Mouse (Mus musculus) embryonic facial prominence, embryonic 12.5 days (tissue): ENCODE results near the gene Ttc3. TPM values are rescaled to one million over a fixed set of nuclear protein-coding genes. Genes with fewer than 3 reads are reported as not detected.

Source experiments
- ATAC-seq: fragments of 200-750 bp; cut with Nextera tagmentation; 2 replicates; pipeline ENCODE4 v1.8.0; 2017; ENCODE audit not compliant: insufficient number of reproducible peaks, insufficient read depth, low FRiP score, low TSS enrichment
- H3K27ac ChIP-seq: fragments of 300-500 bp; sonication (generic); 2 replicates; pipeline ENCODE4 v1.5.1; 2016; ENCODE audit warnings: mild to moderate bottlenecking
- H3K27me3 ChIP-seq: fragments of 300-500 bp; sonication (generic); 2 replicates; pipeline ENCODE4 v1.6.1; 2016; ENCODE audit warnings: mild to moderate bottlenecking, moderate library complexity
- H3K36me3 ChIP-seq: fragments of 300-500 bp; sonication (generic); 2 replicates; pipeline ENCODE4 v1.6.1; 2016; ENCODE audit warnings: mild to moderate bottlenecking
- H3K4me1 ChIP-seq: fragments of 300-500 bp; sonication (generic); 2 replicates; pipeline ENCODE4 v1.6.1; 2016
- H3K4me2 ChIP-seq: fragments of 300-500 bp; sonication (generic); replicated peaks from 2 replicates; pipeline ENCODE4 v1.6.1; 2016; ENCODE audit warnings: mild to moderate bottlenecking, moderate library complexity
- H3K4me3 ChIP-seq: fragments of 300-500 bp; sonication (generic); 2 replicates; pipeline ENCODE4 v1.5.1; 2016; ENCODE audit warnings: mild to moderate bottlenecking
- H3K9ac ChIP-seq: fragments of 300-500 bp; sonication (generic); 2 replicates; pipeline ENCODE4 v1.6.1; 2016; ENCODE audit warnings: mild to moderate bottlenecking, moderate library complexity
- H3K9me3 ChIP-seq: fragments of 300-500 bp; sonication (generic); 2 replicates; pipeline ENCODE4 v1.6.1; 2016; ENCODE audit warnings: mild to moderate bottlenecking, moderate library complexity
- WGBS: fragments of 180-500 bp; shearing (Covaris S2); methylation state at CpG from one replicate; pipeline ENCODE4 v1.1.7; 2016; 5-methylcytosine and 5-hydroxymethylcytosine counted together
- polyA plus RNA-seq: library from polyadenylated mRNA; unstranded; fragments of >200 nt; fragmentation: Nextera tagmentation; extraction: Ambion mirVana; gene quantifications from 2 replicates; pipeline ENCODE4 v1.2.1, GENCODE M21; 2016

Gene Ttc3
- polyA plus RNA-seq, 1 experiment from 2014 or later = 377 TPM

DNA sequence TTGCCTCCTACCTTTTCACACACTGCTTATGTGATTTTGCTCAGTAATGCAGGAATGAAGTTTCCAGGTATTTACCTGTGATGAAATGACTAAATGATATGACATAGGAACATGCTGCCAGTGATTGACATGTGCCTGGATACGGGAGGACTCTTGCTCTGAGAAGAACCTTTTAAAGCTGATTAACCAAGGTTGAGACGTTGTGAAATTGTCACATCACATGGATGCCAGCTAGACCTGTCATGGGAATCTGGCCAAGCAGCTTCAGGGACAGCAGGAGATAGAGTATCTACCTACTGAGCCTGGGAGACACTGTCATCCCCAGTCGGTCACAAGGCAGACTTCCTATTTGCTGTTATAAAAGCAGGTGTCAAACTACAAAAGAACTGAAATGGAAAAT is 24.6 kb downstream of the Ttc3 start:
- no peak for ATAC-seq
- Histone ChIP-seq H3K9me3 (no peaks in the 10 kb centered on the region), H3K27ac (no peak overlapping the region), H3K4me3 (no peak overlapping the region), H3K27me3 (no peaks in the 10 kb centered on the region), H3K4me1 (0 out of 2 replicates have a peak, but pooled peaks cover under 1% of the 10 kb centered on the region), H3K4me2 (no peak overlapping the region), H3K9ac (no peak overlapping the region), H3K36me3 (peaks cover 12% of the 10 kb centered on the region)
- 78% methylated on average over 3 of the region's 3 CpGs for WGBS

DNA sequence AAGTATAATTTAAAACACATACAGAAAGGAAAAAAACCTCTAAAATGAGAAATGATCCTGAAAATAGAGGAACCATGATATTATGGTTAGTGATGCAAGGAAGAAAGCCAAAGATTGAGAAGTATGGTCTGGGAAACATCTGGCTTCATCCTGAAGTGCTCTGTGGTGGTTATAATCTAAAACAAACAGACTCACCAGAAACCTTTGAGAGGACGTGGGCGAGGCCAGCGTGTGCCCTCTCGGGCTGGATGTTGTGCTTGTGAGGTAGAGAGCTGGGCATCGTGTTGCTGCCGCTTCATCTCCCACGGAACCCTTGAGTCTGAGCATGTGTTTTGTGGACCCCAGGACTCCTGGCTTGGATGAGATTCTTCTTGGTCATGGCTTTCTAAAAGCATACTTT is 26.2 kb downstream of the Ttc3 start:
- Histone ChIP-seq H3K27me3 (no peaks in the 10 kb centered on the region), H3K27ac (no peak overlapping the region), H3K9me3 (no peaks in the 10 kb centered on the region), H3K9ac (no peak overlapping the region), H3K4me1 (peaks cover 3% of the 10 kb centered on the region; the same call in 1 of the 2 replicates), H3K36me3 (peaks cover 12% of the 10 kb centered on the region), H3K4me2 (no peak overlapping the region), H3K4me3 (no peak overlapping the region)
- ATAC-seq = no peak
- 74% methylated on average over 7 of the region's 7 CpGs for WGBS

DNA sequence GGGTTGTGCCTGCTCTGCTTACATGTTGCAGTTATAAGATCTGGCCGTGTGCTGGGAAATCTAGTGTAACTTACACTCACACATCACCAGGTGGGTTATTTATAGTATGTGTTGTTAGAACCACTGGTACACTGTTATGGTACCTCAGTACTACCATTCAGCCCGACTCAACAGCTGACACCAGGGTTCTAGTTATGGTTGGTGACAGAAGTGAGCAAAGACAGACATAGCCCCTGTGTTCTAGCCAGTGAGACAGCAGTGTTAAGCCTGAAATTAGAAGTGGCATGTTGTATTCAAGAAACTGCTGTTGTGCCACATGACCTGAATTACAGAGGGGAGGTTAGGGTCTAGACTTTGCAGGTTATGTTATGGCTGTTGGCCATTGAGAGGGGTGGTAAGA is 28.7 kb downstream of the Ttc3 start:
- H3K27ac ChIP-seq = no peak overlapping the region
- H3K9ac ChIP-seq = no peak overlapping the region
- no peaks in the 10 kb centered on the region for H3K9me3 ChIP-seq
- 87% methylated on average over 2 of the region's 2 CpGs for WGBS
- no peak overlapping the region for H3K4me3 ChIP-seq
- no peak for ATAC-seq
- H3K4me1 ChIP-seq = peaks cover 7% of the 10 kb centered on the region
- no peaks in the 10 kb centered on the region for H3K27me3 ChIP-seq
- peaks cover 13% of the 10 kb centered on the region for H3K36me3 ChIP-seq
- no peak overlapping the region for H3K4me2 ChIP-seq

- 39% methylated on average over 2 of the region's 2 CpGs for WGBS
- no peak overlapping the region for H3K4me2 ChIP-seq
- no peak overlapping the region for H3K9ac ChIP-seq
- peaks cover 15% of the 10 kb centered on the region; the same call in 1 of the 2 replicates for H3K36me3 ChIP-seq
- H3K27ac ChIP-seq = no peak overlapping the region
- no peak overlapping the region for H3K4me3 ChIP-seq
- peaks cover 7% of the 10 kb centered on the region for H3K4me1 ChIP-seq
- no peaks in the 10 kb centered on the region for H3K9me3 ChIP-seq
- no peaks in the 10 kb centered on the region for H3K27me3 ChIP-seq
- no peak for ATAC-seq
These were observed 31.2 kb downstream of the Ttc3 start for GRCm38 (mm10) chr16:94401636-94402035.

- Histone ChIP-seq H3K9me3 (no peaks in the 10 kb centered on the region), H3K4me2 (no peak overlapping the region), H3K27ac (no peak overlapping the region), H3K36me3 (peaks cover 18% of the 10 kb centered on the region; the same call in 1 of the 2 replicates), H3K4me3 (no peak overlapping the region), H3K4me1 (peaks cover 7% of the 10 kb centered on the region), H3K9ac (no peak overlapping the region), H3K27me3 (no peaks in the 10 kb centered on the region)
- 81% methylated on average over 4 of the region's 4 CpGs for WGBS
- 0 out of 2 replicates have a peak, but pooled peaks have one; percentile 41 for ATAC-seq
These were observed 31.8 kb downstream of the Ttc3 start for GRCm38 (mm10) chr16:94402185-94402584.

- Histone ChIP-seq H3K9me3 (no peaks in the 10 kb centered on the region), H3K4me3 (no peak overlapping the region), H3K27me3 (no peaks in the 10 kb centered on the region), H3K27ac (no peak overlapping the region), H3K4me1 (no peaks in the 10 kb centered on the region), H3K36me3 (peaks cover 38% of the 10 kb centered on the region), H3K4me2 (no peak overlapping the region), H3K9ac (no peak overlapping the region)
- 86% methylated on average over 3 of the region's 3 CpGs for WGBS
- ATAC-seq = no peak
These were observed 40.9 kb downstream of the Ttc3 start for GRCm38 (mm10) chr16:94411287-94411686.

GRCm38 (mm10) chr16:94412198-94412597 is 41.8 kb downstream of the Ttc3 start:
- H3K27me3 ChIP-seq = no peaks in the 10 kb centered on the region
- no peaks in the 10 kb centered on the region for H3K4me1 ChIP-seq
- no peaks in the 10 kb centered on the region for H3K9me3 ChIP-seq
- no peak overlapping the region for H3K4me2 ChIP-seq
- ATAC-seq = no peak
- no peak overlapping the region for H3K9ac ChIP-seq
- no peak overlapping the region for H3K4me3 ChIP-seq
- WGBS = 89% methylated on average over 2 of the region's 2 CpGs
- peaks cover 33% of the 10 kb centered on the region for H3K36me3 ChIP-seq
- H3K27ac ChIP-seq = no peak overlapping the region

DNA sequence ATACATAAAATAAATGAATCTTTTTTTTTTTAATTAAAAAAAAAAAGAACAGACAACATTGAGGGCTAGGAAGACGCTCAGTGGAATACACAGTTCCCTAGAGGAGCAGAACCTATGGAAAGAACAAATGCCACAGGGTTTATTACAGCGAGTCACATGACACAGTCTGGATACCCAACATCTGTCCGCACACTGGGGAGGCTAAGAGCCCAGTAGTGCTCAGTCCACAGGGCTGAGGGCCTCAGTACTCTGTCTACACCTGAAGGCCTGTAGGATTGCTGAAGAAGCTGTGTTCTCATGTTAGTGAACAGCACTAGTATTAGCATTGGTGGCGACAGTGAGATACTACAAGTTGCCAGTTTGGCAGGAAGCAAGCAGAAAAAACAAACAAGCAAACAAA is 42.3 kb downstream of the Ttc3 start:
- Histone ChIP-seq H3K4me2 (no peak overlapping the region), H3K9me3 (no peaks in the 10 kb centered on the region), H3K27me3 (no peaks in the 10 kb centered on the region), H3K4me3 (no peak overlapping the region), H3K27ac (no peak overlapping the region), H3K4me1 (no peaks in the 10 kb centered on the region), H3K36me3 (peaks cover 35% of the 10 kb centered on the region), H3K9ac (no peak overlapping the region)
- ATAC-seq = no peak
- 88% methylated on average over 4 of the region's 4 CpGs for WGBS

DNA sequence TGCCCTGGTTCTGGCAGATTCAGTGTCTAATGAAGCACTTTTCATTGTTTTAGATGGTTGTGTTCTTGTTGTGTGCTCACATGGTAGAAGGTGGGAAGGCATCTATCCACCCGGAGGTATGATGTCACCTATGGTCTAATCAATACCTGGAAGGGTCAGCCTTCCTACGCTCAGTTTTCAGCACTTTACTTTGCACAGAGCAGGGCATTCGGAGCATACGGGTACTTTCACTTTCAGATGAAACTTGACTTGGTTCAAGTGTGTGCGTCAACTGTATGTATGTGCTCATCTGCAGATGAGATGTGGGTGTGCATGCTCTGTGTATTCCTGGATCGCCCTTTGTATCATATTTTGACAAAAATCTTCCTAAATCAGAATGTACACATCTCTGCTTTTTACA is 43.7 kb downstream of the Ttc3 start:
- no peak overlapping the region for H3K27ac ChIP-seq
- H3K9me3 ChIP-seq = no peaks in the 10 kb centered on the region
- 90% methylated on average over 6 of the region's 6 CpGs for WGBS
- H3K27me3 ChIP-seq = no peaks in the 10 kb centered on the region
- H3K4me1 ChIP-seq = no peaks in the 10 kb centered on the region
- no peak overlapping the region for H3K9ac ChIP-seq
- no peak overlapping the region for H3K4me3 ChIP-seq
- no peak overlapping the region for H3K4me2 ChIP-seq
- H3K36me3 ChIP-seq = peaks cover 47% of the 10 kb centered on the region
- ATAC-seq = no peak

DNA sequence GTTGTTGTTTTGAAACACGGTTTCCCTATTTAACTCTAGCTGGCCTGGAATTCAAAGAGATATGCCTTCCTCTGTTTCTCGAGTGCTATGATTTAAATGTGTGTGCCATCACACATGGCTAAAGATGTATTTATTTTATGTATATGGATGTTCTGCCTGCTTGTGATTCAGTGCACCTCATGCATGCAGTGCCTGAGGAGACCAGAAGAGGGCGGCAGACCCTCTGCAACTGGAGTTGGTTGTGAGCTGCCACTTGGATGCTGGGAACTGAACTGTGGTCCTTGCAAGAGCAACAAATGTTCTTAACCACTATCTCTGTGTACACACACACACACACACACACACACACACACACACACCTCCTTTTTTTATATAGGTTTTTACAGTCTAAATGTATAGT is 50.1 kb downstream of the Ttc3 start:
- ATAC-seq = no peak
- Histone ChIP-seq H3K9ac (no peak overlapping the region), H3K27me3 (no peaks in the 10 kb centered on the region), H3K9me3 (no peaks in the 10 kb centered on the region), H3K4me3 (no peak overlapping the region), H3K36me3 (peaks cover 71% of the 10 kb centered on the region), H3K27ac (no peak overlapping the region), H3K4me1 (no peaks in the 10 kb centered on the region), H3K4me2 (no peak overlapping the region)
- WGBS = 92% methylated on average over 3 of the region's 3 CpGs

DNA sequence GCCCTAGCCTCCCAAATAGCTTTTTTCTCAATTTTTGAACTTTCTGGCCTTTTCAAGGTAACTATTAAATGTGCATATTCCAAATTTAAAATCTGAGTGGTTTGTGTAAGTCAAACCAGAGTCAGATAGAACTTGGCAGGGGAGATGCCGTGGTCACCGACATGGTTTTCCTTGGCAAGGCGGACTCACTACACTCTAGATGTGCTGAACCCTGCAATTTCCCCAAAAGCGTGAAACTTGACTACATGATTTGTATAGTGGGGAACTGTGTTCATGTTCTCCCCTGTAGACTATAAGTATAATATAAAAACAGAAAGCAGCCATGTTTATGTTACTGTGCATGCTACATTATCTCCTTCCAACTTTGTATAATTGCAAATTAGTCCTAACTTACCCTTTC is 58.5 kb downstream of the Ttc3 start:
- Histone ChIP-seq H3K9me3 (no peaks in the 10 kb centered on the region), H3K4me2 (no peak overlapping the region), H3K36me3 (peaks cover 81% of the 10 kb centered on the region), H3K4me3 (no peak overlapping the region), H3K27me3 (no peaks in the 10 kb centered on the region), H3K4me1 (no peaks in the 10 kb centered on the region), H3K27ac (no peak overlapping the region), H3K9ac (no peak overlapping the region)
- 90% methylated on average over 4 of the region's 4 CpGs for WGBS
- ATAC-seq = no peak

- WGBS = 88% methylated on average over 8 of the region's 8 CpGs
- Histone ChIP-seq H3K9me3 (no peaks in the 10 kb centered on the region), H3K4me3 (no peak overlapping the region), H3K36me3 (peaks cover 83% of the 10 kb centered on the region), H3K27me3 (no peaks in the 10 kb centered on the region), H3K4me2 (no peak overlapping the region), H3K27ac (no peak overlapping the region), H3K4me1 (no peaks in the 10 kb centered on the region), H3K9ac (no peak overlapping the region)
- ATAC-seq = no peak
These were observed 65.2 kb downstream of the Ttc3 start for GRCm38 (mm10) chr16:94435495-94436234.
